Mouse (Mus musculus): ENCODE measurements around the gene Coa6. TPM values are rescaled to one million over a fixed set of nuclear protein-coding genes. Genes with fewer than 3 reads are reported as not detected.

Gene Coa6
- polyA plus RNA-seq, 1 experiment from 2014 or later, result 50.1 TPM

Other genes with a start within 250 kb of the Coa6 start
- gene Slc35f3, start 124.0 kb upstream of the Coa6 start, polyA plus RNA-seq (2014; fragmentation: Nextera tagmentation; extraction: Ambion mirVana), result not detected in 2 replicates
- gene Tarbp1, start 52.5 kb downstream of the Coa6 start, polyA plus RNA-seq (2014; fragmentation: Nextera tagmentation; extraction: Ambion mirVana), result 2.2 TPM in 2 replicates
- 4.4 and 4.5 TPM in 2 replicates for gene Irf2bp2, start 171.5 kb downstream of the Coa6 start, polyA plus RNA-seq (2014; fragmentation: Nextera tagmentation; extraction: Ambion mirVana)

All from midbrain, embryonic 11.5 days (tissue).